Mouse (Mus musculus): ENCODE data around the gene B3gat3.
A peak's percentile ranks its signal among the peaks of the same experiment; 100 is the strongest.

- peak; percentile 89 for TF ChIP-seq POLR2A (IDR thresholded peaks at IDR 0.05; ENCODE audit: insufficient read length, low read depth)
- no peak for TF ChIP-seq CEBPB (IDR thresholded peaks at IDR 0.05; ENCODE audit: insufficient read depth, poor library complexity, severe bottlenecking)
- no peak for TF ChIP-seq USF1 (IDR thresholded peaks at IDR 0.05; ENCODE audit: low read depth)
Measured at GRCm38 (mm10) chr19:8920073-8920736, at the start of gene B3gat3.
